Mouse (Mus musculus) liver, embryonic 14.5 days (tissue): ENCODE results near the gene Upb1. TPM values are rescaled to one million over a fixed set of nuclear protein-coding genes. Genes with fewer than 3 reads are reported as not detected.

ENCODE experiments used
- ATAC-seq: fragments of 200-750 bp; cut with Nextera tagmentation; 2 replicates; pipeline ENCODE4 v1.8.0; 2017; ENCODE audit warnings: moderate number of reproducible peaks, mild to moderate bottlenecking, moderate library complexity; ENCODE audit not compliant: insufficient read depth
- DNase-seq, 3 experiments: peaks; one replicate each; pipeline ENCODE4 v3.0.0-alpha.2; 2012 to 2013; ENCODE audit warnings: low read depth in 3 of 3, low spot score in 3 of 3
- H3K27ac ChIP-seq: fragments of 300-500 bp; sonication (generic); 2 replicates; pipeline ENCODE4 v1.5.1; 2014; ENCODE audit warnings: moderate library complexity, mild to moderate bottlenecking, control low read depth, inconsistent platforms
- H3K27me3 ChIP-seq: fragments of 300-500 bp; sonication (generic); 2 replicates; pipeline ENCODE4 v1.6.1; 2014; ENCODE audit warnings: mild to moderate bottlenecking, low read length, moderate library complexity; ENCODE audit not compliant: control insufficient read depth, insufficient read depth
- H3K36me3 ChIP-seq: fragments of 300-500 bp; sonication (generic); replicated peaks from 2 replicates; pipeline ENCODE4 v1.6.1; 2014; ENCODE audit warnings: low read depth; ENCODE audit not compliant: control insufficient read depth, insufficient read depth
- H3K4me1 ChIP-seq, 2 experiments: fragments of 200-500 bp in 1 of 2; fragments of 300-500 bp in 1 of 2; sonication (generic) in 1 of 2; replicated peaks; 2 replicates each; pipeline ENCODE4 v1.6.1; 2012 to 2014; ENCODE audit warnings: antibody characterized with exemption in 1 of 2, inconsistent platforms in 1 of 2, low read length in 1 of 2; ENCODE audit not compliant: control insufficient read depth in 2 of 2, insufficient read depth in 2 of 2
- H3K4me2 ChIP-seq: fragments of 300-500 bp; sonication (generic); 2 replicates; pipeline ENCODE4 v1.6.1; 2014; ENCODE audit warnings: low read depth, mild to moderate bottlenecking, control low read depth, moderate library complexity
- H3K4me3 ChIP-seq, 2 experiments: fragments of 200-500 bp in 1 of 2; fragments of 300-500 bp in 1 of 2; sonication (generic) in 1 of 2; 2 replicates each; pipeline ENCODE4 v1.5.1; 2012 to 2014; ENCODE audit warnings: low read depth in 2 of 2, low read length in 2 of 2, mild to moderate bottlenecking in 2 of 2, control low read depth in 1 of 2, inconsistent platforms in 1 of 2, moderate library complexity in 1 of 2; ENCODE audit not compliant: insufficient read depth in 1 of 2
- H3K9ac ChIP-seq: fragments of 300-500 bp; sonication (generic); replicated peaks from 2 replicates; pipeline ENCODE4 v1.6.1; 2014; ENCODE audit warnings: mild to moderate bottlenecking, control low read depth, moderate library complexity
- H3K9me3 ChIP-seq: fragments of 300-500 bp; sonication (generic); 2 replicates; pipeline ENCODE4 v1.6.1; 2016; ENCODE audit warnings: low read length, mixed read lengths; ENCODE audit not compliant: control insufficient read depth
- CTCF ChIP-seq: IDR thresholded peaks from 2 replicates; pipeline ENCODE4 v1.5.1; 2016; ENCODE audit warnings: antibody characterized with exemption, low read depth, control low read depth
- EP300 ChIP-seq: IDR thresholded peaks from 2 replicates; pipeline ENCODE4 v1.6.1; 2016; ENCODE audit warnings: antibody characterized with exemption, low read depth
- WGBS: fragments of 180-500 bp; shearing (Covaris S2); extraction: QIAGEN DNeasy Blood & Tissue Kit; methylation state at CpG from one replicate; pipeline ENCODE4 v1.1.7; 2014; ENCODE audit not compliant: insufficient replicate concordance; 5-methylcytosine and 5-hydroxymethylcytosine counted together
- polyA plus RNA-seq, 2 experiments: library from polyadenylated mRNA; depleted of rRNA in 1 of 2; stranded (reverse) in 1 of 2; unstranded in 1 of 2; fragments of >200 nt; fragmentation: Nextera tagmentation in 1 of 2; extraction: Ambion mirVana in 1 of 2; gene quantifications; 2 replicates each; pipeline versions ENCODE4 v1.2.1 to v1.2.3; 2012 to 2014

Upb1 gene
- polyA plus RNA-seq, 2 experiments: 8.8 to 20.1 TPM

DNA sequence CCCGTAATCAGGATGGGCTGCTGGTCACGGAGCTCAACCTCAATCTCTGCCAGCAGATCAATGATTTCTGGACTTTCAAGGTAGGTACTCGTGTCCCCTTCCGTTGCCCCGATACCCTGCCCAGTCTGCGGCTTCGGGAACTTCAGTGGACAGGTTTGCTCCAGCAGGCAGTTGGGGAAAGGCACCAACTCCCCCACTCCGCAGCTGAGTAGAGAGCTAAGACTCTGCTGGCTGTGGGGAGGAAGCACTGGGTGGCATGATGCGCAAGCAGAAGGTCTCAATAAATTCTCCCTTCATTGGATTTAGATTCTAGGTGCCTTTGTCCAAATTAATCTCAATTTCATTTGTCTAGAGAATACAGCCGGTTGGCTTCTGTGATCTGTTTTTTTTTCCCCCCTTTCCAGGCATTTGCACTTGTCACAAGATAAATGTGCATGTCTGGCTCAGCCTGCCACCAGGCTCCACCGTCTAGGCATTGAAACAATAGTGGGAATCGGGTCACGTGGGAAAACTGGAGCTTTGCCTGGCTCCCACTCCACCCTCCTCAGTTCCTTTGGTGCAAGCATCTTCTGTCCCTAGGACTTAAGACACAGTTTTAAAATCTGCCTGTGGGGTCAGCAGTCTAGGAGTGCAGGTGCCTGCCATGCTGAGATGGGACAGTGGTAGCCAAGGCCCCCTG lies 37.4 kb downstream of the Upb1 start:
- H3K36me3 ChIP-seq: no peaks in the 10 kb centered on the region
- DNase-seq (no peak), ATAC-seq (no peak)
- TF ChIP-seq CTCF (no peak), EP300 (no peak)
- 53% methylated on average over 13 of the region's 13 CpGs for WGBS
- no peak overlapping the region for H3K27ac ChIP-seq
- H3K27me3 ChIP-seq: no peaks in the 10 kb centered on the region
- H3K9ac ChIP-seq: no peak overlapping the region
- H3K4me2 ChIP-seq: no peak overlapping the region
- H3K9me3 ChIP-seq: no peaks in the 10 kb centered on the region
- H3K4me3 ChIP-seq: no peak overlapping the region
- H3K4me1 ChIP-seq: no peaks in the 10 kb centered on the region

DNA sequence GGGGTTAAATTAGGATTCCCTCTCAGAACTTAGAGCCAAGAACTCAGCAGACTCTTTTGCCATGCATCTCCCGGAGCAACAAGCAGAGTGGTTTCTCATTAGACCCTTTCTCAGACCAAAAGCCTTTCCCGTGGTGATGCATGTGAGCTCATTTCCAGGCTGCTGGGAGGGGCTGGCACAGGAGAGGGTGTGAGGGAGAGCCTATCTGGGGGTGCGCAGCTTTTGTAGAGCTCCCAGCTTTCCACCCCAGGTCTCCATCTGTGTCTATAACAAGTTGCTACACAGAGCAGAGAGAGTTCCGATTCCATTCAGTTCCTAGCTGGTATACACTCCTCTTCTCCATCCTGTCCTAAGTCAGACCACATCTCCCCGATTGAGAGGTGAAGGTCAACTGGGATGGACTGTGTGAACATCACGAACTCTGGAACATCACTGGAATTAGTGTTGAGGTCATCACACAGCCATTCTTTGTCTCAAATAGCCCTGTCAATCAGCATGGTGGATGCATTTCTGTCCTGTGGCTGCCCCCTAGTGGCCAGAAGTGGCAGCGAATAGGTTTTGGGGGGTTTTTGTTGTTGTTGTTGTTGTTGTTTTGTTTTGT lies 38.4 kb downstream of the Upb1 start:
- Histone ChIP-seq H3K36me3 (no peaks in the 10 kb centered on the region), H3K4me1 (no peaks in the 10 kb centered on the region), H3K4me3 (no peak overlapping the region), H3K9ac (no peak overlapping the region), H3K27ac (no peak overlapping the region), H3K9me3 (no peaks in the 10 kb centered on the region), H3K4me2 (no peak overlapping the region), H3K27me3 (no peaks in the 10 kb centered on the region)
- TF ChIP-seq EP300 (no peak), CTCF (peak; percentile 88)
- DNase-seq (no peak), ATAC-seq (no peak)
- WGBS: 32% methylated on average over 7 of the region's 7 CpGs

DNA sequence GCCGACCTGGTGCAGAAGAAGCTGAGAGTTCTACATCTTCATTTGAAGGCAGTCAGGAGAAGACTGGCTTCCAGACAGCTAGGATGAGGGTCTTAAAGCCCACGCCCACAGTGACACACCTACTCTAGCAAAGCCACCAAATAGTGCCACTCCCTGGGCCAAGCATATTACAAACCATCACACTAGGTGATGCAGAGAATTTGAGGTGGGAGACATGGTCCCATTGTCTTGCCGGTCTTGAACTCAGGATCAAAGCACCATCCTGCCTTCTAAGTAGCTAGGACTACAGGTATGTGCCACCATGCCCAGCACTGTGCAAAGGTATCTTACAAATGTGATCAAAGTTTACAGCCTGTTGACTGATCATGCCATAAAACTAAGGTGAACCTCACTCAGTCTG lies 39.8 kb downstream of the Upb1 start:
- no peak overlapping the region for H3K4me3 ChIP-seq
- no peaks in the 10 kb centered on the region for H3K9me3 ChIP-seq
- DNase-seq (no peak), ATAC-seq (no peak)
- H3K9ac ChIP-seq: no peak overlapping the region
- no peaks in the 10 kb centered on the region for H3K27me3 ChIP-seq
- no peak for TF ChIP-seq EP300
- TF ChIP-seq CTCF: no peak
- H3K27ac ChIP-seq: no peak overlapping the region
- H3K4me2 ChIP-seq: no peak overlapping the region
- peaks cover 0 to 5% of the 10 kb centered on the region in 2 experiments; a peak in 2 of 4 replicates for H3K4me1 ChIP-seq
- no peaks in the 10 kb centered on the region for H3K36me3 ChIP-seq
- 52% methylated on average over 3 of the region's 3 CpGs for WGBS

DNA sequence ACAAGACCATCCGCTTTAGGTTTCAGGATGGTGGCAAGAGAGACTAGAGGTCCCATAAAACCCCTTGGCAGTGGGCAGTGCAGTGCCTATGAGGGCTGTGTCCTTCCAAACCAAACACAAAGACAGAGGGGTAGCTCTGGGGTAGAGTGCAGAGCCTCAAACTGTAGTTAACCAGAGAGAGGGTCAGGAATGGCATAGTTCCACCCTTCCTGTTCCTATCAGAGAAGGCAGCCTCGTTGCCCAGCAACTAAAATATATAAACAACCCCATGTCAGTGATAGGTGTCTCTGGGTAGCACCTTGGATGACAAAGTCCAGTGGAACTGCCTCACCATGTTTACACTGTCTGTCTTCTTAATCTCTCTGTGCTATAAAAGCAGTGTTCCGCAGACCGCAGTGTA lies 40.9 kb downstream of the Upb1 start:
- H3K9ac ChIP-seq: no peak overlapping the region
- H3K9me3 ChIP-seq: no peaks in the 10 kb centered on the region
- no peaks in the 10 kb centered on the region; the same call in 1 of the 2 replicates for H3K27me3 ChIP-seq
- TF ChIP-seq EP300 (no peak), CTCF (no peak)
- no peak for ATAC-seq
- no peak for DNase-seq
- H3K4me1 ChIP-seq: peaks cover 0 to 5% of the 10 kb centered on the region in 2 experiments; a peak in 2 of 4 replicates
- 52% methylated on average over 4 of the region's 4 CpGs for WGBS
- no peak overlapping the region for H3K27ac ChIP-seq
- H3K36me3 ChIP-seq: no peaks in the 10 kb centered on the region
- H3K4me2 ChIP-seq: no peak overlapping the region
- H3K4me3 ChIP-seq: no peak overlapping the region

DNA sequence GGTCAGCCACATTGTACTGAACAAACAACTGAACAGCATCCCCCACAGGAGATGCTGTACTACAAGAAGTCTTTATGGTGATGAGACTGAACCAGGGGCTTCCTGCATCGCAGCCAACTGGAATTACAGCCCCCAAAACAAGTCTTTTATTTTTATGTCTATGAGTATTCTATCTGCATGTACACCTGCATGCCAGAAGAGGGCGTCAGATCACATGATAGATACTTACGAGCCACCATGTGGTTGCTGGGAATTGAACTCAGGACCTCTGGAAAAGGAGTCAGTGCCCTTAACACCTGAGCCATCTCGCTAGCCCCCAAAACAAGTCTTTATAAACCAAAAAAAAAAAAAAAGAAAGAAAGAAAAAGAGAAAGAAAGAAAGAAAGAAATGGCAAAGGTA lies 42.1 kb downstream of the Upb1 start:
- H3K27me3 ChIP-seq: no peaks in the 10 kb centered on the region; the same call in 1 of the 2 replicates
- H3K9ac ChIP-seq: no peak overlapping the region
- no peak overlapping the region for H3K27ac ChIP-seq
- H3K4me3 ChIP-seq: no peak overlapping the region
- peak; percentile 10; the same call in 1 of the 2 replicates for TF ChIP-seq CTCF
- TF ChIP-seq EP300: no peak
- no peak for ATAC-seq
- DNase-seq: no peak
- no peak overlapping the region for H3K4me2 ChIP-seq
- H3K36me3 ChIP-seq: no peaks in the 10 kb centered on the region
- peaks cover 0 to 5% of the 10 kb centered on the region in 2 experiments; a peak in 2 of 4 replicates for H3K4me1 ChIP-seq
- WGBS: 54% methylated on average over 4 of the region's 4 CpGs
- no peaks in the 10 kb centered on the region for H3K9me3 ChIP-seq
